Mouse (Mus musculus) hindbrain, postnatal 0 days (tissue): ENCODE data around the gene Tbl1x. TPM values are rescaled to one million over a fixed set of nuclear protein-coding genes. Genes with fewer than 3 reads are reported as not detected.
A peak's percentile ranks its signal among the peaks of the same experiment; 100 is the strongest.

Experiments
- ATAC-seq: fragments of 200-750 bp; cut with Nextera tagmentation; 2 replicates; pipeline ENCODE4 v1.8.0; 2017; ENCODE audit warnings: mild to moderate bottlenecking, moderate TSS enrichment, moderate library complexity
- DNase-seq: peaks from one replicate; pipeline ENCODE4 v3.0.0-alpha.2; 2015; ENCODE audit warnings: low spot score
- H3K27ac ChIP-seq: fragments of 300-500 bp; sonication (generic); 2 replicates; pipeline ENCODE4 v1.5.1; 2014; ENCODE audit warnings: mild to moderate bottlenecking
- H3K27me3 ChIP-seq: fragments of 300-500 bp; sonication (generic); 2 replicates; pipeline ENCODE4 v1.6.1; 2014; ENCODE audit warnings: low read length, mixed read lengths; ENCODE audit not compliant: insufficient read depth
- H3K36me3 ChIP-seq: fragments of 300-500 bp; sonication (generic); 2 replicates; pipeline ENCODE4 v1.6.1; 2014; ENCODE audit warnings: low read length, mixed read lengths; ENCODE audit not compliant: insufficient read depth
- H3K4me1 ChIP-seq: fragments of 300-500 bp; sonication (generic); 2 replicates; pipeline ENCODE4 v1.6.1; 2014; ENCODE audit warnings: antibody characterized with exemption, low read length, mixed read lengths; ENCODE audit not compliant: insufficient read depth
- H3K4me2 ChIP-seq: fragments of 300-500 bp; sonication (generic); 2 replicates; pipeline ENCODE4 v1.6.1; 2014; ENCODE audit warnings: low read depth, mild to moderate bottlenecking, low read length, moderate library complexity, mixed read lengths
- H3K4me3 ChIP-seq: fragments of 300-500 bp; sonication (generic); 2 replicates; pipeline ENCODE4 v1.5.1; 2014; ENCODE audit warnings: low read length
- H3K9ac ChIP-seq: fragments of 300-500 bp; sonication (generic); replicated peaks from 2 replicates; pipeline ENCODE4 v1.6.1; 2014; ENCODE audit warnings: mild to moderate bottlenecking, low read length, moderate library complexity, mixed read lengths
- H3K9me3 ChIP-seq: fragments of 300-500 bp; sonication (generic); 2 replicates; pipeline ENCODE4 v1.6.1; 2016; ENCODE audit warnings: low read length, mixed read lengths
- CTCF ChIP-seq: IDR thresholded peaks from 2 replicates; pipeline ENCODE4 v1.5.1; 2016; ENCODE audit warnings: antibody characterized with exemption, control low read depth, low read depth
- WGBS: fragments of 180-500 bp; shearing (Covaris S2); extraction: QIAGEN DNeasy Blood & Tissue Kit; methylation state at CpG from one replicate; pipeline ENCODE4 v1.1.7; 2014; 5-methylcytosine and 5-hydroxymethylcytosine counted together
- polyA plus RNA-seq: library from polyadenylated mRNA; unstranded; fragments of >200 nt; fragmentation: Nextera tagmentation; extraction: Ambion mirVana; gene quantifications from 2 replicates; pipeline ENCODE4 v1.2.1, GENCODE M21; 2015
- total RNA-seq: library from RNA; depleted of rRNA; stranded (reverse); fragments of >200 nt; gene quantifications from 2 replicates; pipeline ENCODE4 v1.2.3, GENCODE M21; 2014

The Tbl1x gene
- total and polyA plus RNA-seq, 2 experiments from 2014 or later: 33.4 to 46.7 TPM

DNA sequence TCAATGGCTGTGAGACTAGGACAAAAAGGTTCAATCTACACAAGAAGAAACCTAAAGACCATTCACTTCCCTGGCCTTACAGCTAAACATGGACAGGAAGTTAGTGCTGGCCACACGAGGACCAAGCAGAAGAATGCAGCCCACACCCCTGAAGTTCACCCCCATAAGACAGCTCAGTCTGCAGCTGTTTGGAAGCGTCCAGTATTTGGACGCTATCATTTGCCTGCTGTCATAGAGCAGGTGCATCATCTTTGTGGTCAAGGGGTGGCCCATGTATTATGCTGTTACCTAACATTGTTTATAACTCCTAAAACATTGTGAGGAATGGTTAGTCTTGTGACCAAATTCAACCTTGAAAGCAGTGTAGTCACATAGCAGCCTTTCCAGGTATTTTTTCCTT, 151.2 kb downstream of the Tbl1x start:
- H3K27me3 ChIP-seq: no peaks in the 10 kb centered on the region
- WGBS: 78% methylated on average over 3 of the region's 3 CpGs
- H3K9me3 ChIP-seq: no peaks in the 10 kb centered on the region
- H3K9ac ChIP-seq: no peak overlapping the region
- ATAC-seq (no peak), DNase-seq (no peak)
- no peak overlapping the region for H3K27ac ChIP-seq
- H3K4me3 ChIP-seq: no peak overlapping the region
- no peak overlapping the region for H3K4me2 ChIP-seq
- TF ChIP-seq CTCF: no peak
- H3K4me1 ChIP-seq: no peaks in the 10 kb centered on the region
- no peaks in the 10 kb centered on the region for H3K36me3 ChIP-seq

DNA sequence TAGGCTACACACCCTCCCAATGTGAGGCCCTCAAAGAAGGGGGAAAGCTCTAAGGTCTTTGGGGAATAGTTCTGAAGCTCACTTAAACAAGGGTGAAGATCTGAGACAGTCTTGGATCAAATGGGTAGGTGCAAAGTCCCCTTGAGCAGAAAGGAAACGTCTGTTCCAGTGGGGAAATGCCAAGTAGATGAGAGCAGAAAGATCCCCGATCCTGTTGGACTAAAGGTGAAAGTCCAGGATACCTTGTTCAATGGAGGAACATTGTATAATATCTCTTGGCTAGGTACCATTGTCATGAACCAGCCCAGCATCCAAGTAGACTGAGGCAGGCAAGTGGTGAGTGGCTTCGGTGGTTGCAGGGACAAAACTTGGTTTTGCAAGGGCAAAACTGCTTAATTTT, 152.5 kb downstream of the Tbl1x start:
- Histone ChIP-seq H3K27me3 (no peaks in the 10 kb centered on the region), H3K4me1 (no peaks in the 10 kb centered on the region), H3K9me3 (no peaks in the 10 kb centered on the region), H3K9ac (no peak overlapping the region), H3K4me3 (no peak overlapping the region), H3K4me2 (no peak overlapping the region), H3K36me3 (no peaks in the 10 kb centered on the region), H3K27ac (no peak overlapping the region)
- ATAC-seq: no peak
- TF ChIP-seq CTCF: no peak
- 78% methylated on average over 3 of the region's 3 CpGs for WGBS
- no peak for DNase-seq

DNA sequence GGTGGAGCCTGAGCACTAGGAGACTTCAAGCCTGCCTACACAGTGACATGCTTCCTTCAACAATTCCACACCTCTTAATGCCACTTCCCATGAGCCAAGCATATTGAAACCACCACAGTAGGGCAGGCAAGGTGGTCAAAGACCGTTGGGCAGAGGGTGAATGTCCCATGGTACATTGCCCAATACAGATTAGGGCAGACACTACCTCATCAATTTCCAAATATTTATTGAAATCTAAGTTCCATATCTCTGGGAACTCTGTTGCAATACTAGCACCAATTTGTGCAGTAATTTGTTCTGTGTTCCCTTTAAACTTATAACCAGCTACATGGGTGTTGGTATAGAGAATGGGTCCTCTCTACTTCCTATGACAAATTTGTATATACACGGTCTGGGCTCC, 154.2 kb downstream of the Tbl1x start:
- no peak overlapping the region for H3K27ac ChIP-seq
- no peak for TF ChIP-seq CTCF
- no peaks in the 10 kb centered on the region for H3K9me3 ChIP-seq
- DNase-seq (no peak), ATAC-seq (no peak)
- H3K27me3 ChIP-seq: no peaks in the 10 kb centered on the region
- H3K4me2 ChIP-seq: no peak overlapping the region
- 80% methylated on average over 2 of the region's 2 CpGs for WGBS
- H3K36me3 ChIP-seq: no peaks in the 10 kb centered on the region
- no peak overlapping the region for H3K4me3 ChIP-seq
- no peaks in the 10 kb centered on the region for H3K4me1 ChIP-seq
- H3K9ac ChIP-seq: no peak overlapping the region

DNA sequence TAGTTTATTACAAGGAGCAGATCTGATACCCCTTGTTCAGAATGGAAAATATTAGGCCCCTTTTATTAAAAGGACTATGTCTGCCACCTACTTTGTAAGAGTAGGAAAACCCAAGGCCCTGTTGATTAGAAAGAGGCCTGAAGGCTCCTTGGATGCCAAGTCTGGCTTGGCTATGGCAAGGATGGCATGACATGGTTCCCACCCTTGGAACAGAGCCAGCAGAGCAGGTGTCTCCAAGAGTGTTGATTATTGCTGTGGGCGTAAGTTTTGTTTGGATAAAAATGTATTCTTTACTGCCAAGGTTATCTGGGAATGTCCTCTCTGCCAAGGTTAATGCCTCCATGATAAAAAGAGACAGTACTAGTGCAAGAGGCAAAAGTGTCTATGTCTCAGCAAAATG, 156.1 kb downstream of the Tbl1x start:
- no peak for TF ChIP-seq CTCF
- WGBS: 61% methylated on average over 1 of the region's 1 CpGs
- ATAC-seq (no peak), DNase-seq (peak; percentile 9)
- H3K4me2 ChIP-seq: no peak overlapping the region
- no peak overlapping the region for H3K9ac ChIP-seq
- no peaks in the 10 kb centered on the region for H3K9me3 ChIP-seq
- H3K36me3 ChIP-seq: no peaks in the 10 kb centered on the region
- H3K4me3 ChIP-seq: no peak overlapping the region
- H3K27me3 ChIP-seq: no peaks in the 10 kb centered on the region
- no peaks in the 10 kb centered on the region for H3K4me1 ChIP-seq
- H3K27ac ChIP-seq: no peak overlapping the region

DNA sequence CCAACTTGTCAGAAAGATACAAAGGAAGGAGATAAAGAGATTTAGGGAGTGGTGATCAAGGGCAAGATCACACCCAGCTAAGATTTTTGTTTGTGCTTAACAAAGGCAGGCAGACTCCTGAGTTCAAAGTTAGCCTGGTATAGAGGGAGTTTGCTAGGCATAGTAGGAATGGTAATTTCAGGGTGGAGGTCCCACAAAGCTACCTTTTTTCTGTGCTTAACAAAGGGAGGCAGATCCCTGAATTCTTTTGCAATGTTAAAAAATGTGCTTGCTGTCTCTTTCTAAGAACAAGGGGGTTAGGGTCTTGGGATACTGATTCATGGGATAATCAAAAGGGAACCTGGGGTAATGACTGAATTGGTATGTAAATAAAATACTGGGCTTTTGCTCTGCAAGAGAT, 156.6 kb downstream of the Tbl1x start:
- DNase-seq (no peak), ATAC-seq (no peak)
- no peaks in the 10 kb centered on the region for H3K4me1 ChIP-seq
- no peaks in the 10 kb centered on the region for H3K27me3 ChIP-seq
- H3K36me3 ChIP-seq: no peaks in the 10 kb centered on the region
- H3K9ac ChIP-seq: no peak overlapping the region
- no peak overlapping the region for H3K4me3 ChIP-seq
- no peak for TF ChIP-seq CTCF
- H3K4me2 ChIP-seq: no peak overlapping the region
- no peak overlapping the region for H3K27ac ChIP-seq
- H3K9me3 ChIP-seq: no peaks in the 10 kb centered on the region

DNA sequence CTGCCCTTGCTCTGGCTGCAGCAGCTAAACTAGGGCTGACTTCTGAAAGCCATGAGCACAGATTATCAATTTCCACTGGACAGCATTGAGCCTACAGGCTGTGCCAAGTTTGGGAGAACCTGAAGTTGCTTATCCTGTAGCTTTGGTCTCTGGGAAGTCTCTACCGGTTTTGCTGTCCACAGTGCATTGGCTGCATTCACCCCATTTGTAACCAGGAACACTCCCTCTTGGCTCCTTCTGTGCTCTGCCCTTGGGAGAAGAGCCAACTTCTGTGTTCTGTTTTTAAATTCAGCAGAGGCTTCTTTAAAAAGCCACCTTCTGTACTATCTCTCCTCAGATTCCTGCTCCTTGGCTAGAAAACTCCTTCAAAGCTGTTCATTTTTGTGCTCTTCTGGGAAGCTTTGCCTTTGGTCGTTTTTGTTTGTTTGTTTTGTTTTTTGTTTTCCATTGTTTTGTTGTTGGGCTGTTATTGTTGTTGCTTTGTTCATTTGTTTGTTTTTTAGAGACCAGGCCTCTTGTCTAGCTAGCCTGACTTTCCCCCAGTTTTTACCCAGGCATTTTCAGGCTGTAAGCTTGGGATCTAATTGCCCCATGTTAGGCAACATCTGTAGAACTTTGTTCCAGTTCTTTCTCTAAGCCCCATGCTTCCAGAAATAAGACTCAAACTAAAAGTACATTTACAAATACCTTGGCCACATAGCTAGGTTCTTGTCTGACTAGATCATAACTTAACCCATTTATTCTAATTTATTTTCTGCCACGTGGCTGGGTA, 159.2 kb downstream of the Tbl1x start:
- H3K4me3 ChIP-seq: no peak overlapping the region
- no peak overlapping the region for H3K4me2 ChIP-seq
- TF ChIP-seq CTCF: no peak
- WGBS: 55% methylated on average over 3 of the region's 3 CpGs
- ATAC-seq (no peak), DNase-seq (peak; percentile 8)
- H3K4me1 ChIP-seq: no peaks in the 10 kb centered on the region
- H3K9me3 ChIP-seq: no peaks in the 10 kb centered on the region
- H3K36me3 ChIP-seq: no peaks in the 10 kb centered on the region
- no peak overlapping the region for H3K9ac ChIP-seq
- H3K27me3 ChIP-seq: no peaks in the 10 kb centered on the region
- no peak overlapping the region for H3K27ac ChIP-seq
